Mouse (Mus musculus) liver, postnatal 0 days (tissue): ENCODE measurements around the gene Hoxb4. TPM values are rescaled to one million over a fixed set of nuclear protein-coding genes. Genes with fewer than 3 reads are reported as not detected.

Source experiments
- ATAC-seq: fragments of 200-750 bp; cut with Nextera tagmentation; 2 replicates; pipeline ENCODE4 v1.8.0; 2017; ENCODE audit warnings: mild to moderate bottlenecking, moderate library complexity
- DNase-seq: peaks from one replicate; pipeline ENCODE4 v3.0.0-alpha.2; 2016
- H3K27ac ChIP-seq: fragments of 300-500 bp; sonication (generic); 2 replicates; pipeline ENCODE4 v1.5.1; 2014; ENCODE audit warnings: antibody characterized with exemption, moderate library complexity, mild to moderate bottlenecking, low read depth
- H3K27me3 ChIP-seq: fragments of 300-500 bp; sonication (generic); 2 replicates; pipeline ENCODE4 v1.6.1; 2014; ENCODE audit warnings: low read length, control low read depth, mixed read lengths; ENCODE audit not compliant: insufficient read depth
- H3K36me3 ChIP-seq: fragments of 300-500 bp; sonication (generic); replicated peaks from 2 replicates; pipeline ENCODE4 v1.6.1; 2014; ENCODE audit warnings: mild to moderate bottlenecking, control low read depth, low read length, moderate library complexity, mixed read lengths; ENCODE audit not compliant: insufficient read depth
- H3K4me1 ChIP-seq: fragments of 300-500 bp; sonication (generic); 2 replicates; pipeline ENCODE4 v1.6.1; 2014; ENCODE audit warnings: antibody characterized with exemption, mild to moderate bottlenecking, control low read depth; ENCODE audit not compliant: insufficient read depth
- H3K4me2 ChIP-seq: fragments of 300-500 bp; sonication (generic); 2 replicates; pipeline ENCODE4 v1.6.1; 2014; ENCODE audit warnings: low read depth, mild to moderate bottlenecking, low read length, moderate library complexity, mixed read lengths
- H3K4me3 ChIP-seq: fragments of 300-500 bp; sonication (generic); 2 replicates; pipeline ENCODE4 v1.5.1; 2014; ENCODE audit warnings: low read depth, low read length
- H3K9ac ChIP-seq: fragments of 300-500 bp; sonication (generic); replicated peaks from 2 replicates; pipeline ENCODE4 v1.6.1; 2014; ENCODE audit warnings: mild to moderate bottlenecking, moderate library complexity
- H3K9me3 ChIP-seq: fragments of 300-500 bp; sonication (generic); 2 replicates; pipeline ENCODE4 v1.6.1; 2016; ENCODE audit warnings: mild to moderate bottlenecking, control low read depth, low read length, mixed read lengths
- CTCF ChIP-seq: sonication (generic); IDR thresholded peaks from 2 replicates; pipeline ENCODE4 v1.5.1; 2016; ENCODE audit warnings: antibody characterized with exemption, low read depth
- EP300 ChIP-seq: IDR thresholded peaks from 2 replicates; pipeline ENCODE4 v1.6.1; 2016; ENCODE audit warnings: antibody characterized with exemption, low read depth, mild to moderate bottlenecking
- WGBS: fragments of 180-500 bp; shearing (Covaris S2); extraction: QIAGEN DNeasy Blood & Tissue Kit; methylation state at CpG from one replicate; pipeline ENCODE4 v1.1.7; 2014; ENCODE audit not compliant: insufficient replicate concordance; 5-methylcytosine and 5-hydroxymethylcytosine counted together
- polyA plus RNA-seq: library from polyadenylated mRNA; unstranded; fragments of >200 nt; fragmentation: Nextera tagmentation; extraction: Ambion mirVana; gene quantifications from 2 replicates; pipeline ENCODE4 v1.2.1, GENCODE M21; 2015

The Hoxb4 gene
- polyA plus RNA-seq, 1 experiment from 2014 or later: 0.27 TPM

DNA sequence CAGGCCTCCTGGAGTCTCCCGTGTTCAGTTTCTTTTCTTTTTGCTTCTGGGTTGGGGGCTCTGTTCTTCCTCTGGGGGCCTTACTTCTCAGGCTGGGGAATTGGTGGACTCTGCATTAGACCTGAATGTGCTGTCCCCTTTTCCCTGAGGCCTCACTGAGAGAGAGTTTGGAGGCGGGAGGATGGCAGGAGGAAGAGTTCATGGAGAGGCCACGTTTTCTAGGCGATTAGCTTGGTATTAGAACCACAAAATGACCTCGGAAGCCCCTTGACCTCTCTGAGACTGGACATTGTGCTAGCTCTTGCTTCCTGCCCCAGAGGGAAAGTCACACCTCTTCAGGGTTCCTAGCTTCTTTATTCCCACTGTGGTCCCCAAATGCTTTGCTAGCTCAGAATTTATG, 6.1 kb downstream of the Hoxb4 start:
- H3K36me3 ChIP-seq: no peaks in the 10 kb centered on the region
- H3K9ac ChIP-seq: no peak overlapping the region
- 20% methylated on average over 5 of the region's 5 CpGs for WGBS
- no peak overlapping the region for H3K4me3 ChIP-seq
- TF ChIP-seq EP300: no peak
- TF ChIP-seq CTCF: no peak
- H3K9me3 ChIP-seq: no peaks in the 10 kb centered on the region
- H3K4me2 ChIP-seq: no peak overlapping the region
- DNase-seq (no peak), ATAC-seq (no peak)
- peaks cover 64% of the 10 kb centered on the region for H3K27me3 ChIP-seq
- H3K27ac ChIP-seq: no peak overlapping the region
- H3K4me1 ChIP-seq: no peaks in the 10 kb centered on the region

DNA sequence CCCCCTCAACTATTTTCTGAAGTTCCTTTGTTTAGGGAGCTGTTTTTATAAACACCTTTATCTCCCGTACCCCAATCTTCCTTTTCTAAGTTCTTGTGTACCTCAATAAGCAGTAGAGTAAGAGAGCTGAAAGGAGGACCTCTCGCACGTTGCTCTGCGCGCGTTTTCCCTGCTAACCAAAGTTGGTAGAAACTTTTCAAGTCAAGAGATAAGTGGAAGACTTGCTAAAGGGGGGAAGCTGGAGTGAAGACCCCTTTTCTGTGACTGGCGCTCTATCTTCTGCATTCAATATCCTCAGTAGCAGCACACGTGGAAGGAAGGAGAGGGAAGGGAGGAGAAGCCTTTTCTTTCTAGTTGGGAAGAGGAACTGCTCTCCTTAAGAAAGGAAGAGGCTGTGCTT, 6.9 kb downstream of the Hoxb4 start:
- Histone ChIP-seq H3K36me3 (no peaks in the 10 kb centered on the region), H3K4me2 (no peak overlapping the region), H3K9ac (no peak overlapping the region), H3K4me1 (no peaks in the 10 kb centered on the region), H3K27me3 (peaks cover 63% of the 10 kb centered on the region), H3K9me3 (no peaks in the 10 kb centered on the region), H3K4me3 (no peak overlapping the region), H3K27ac (no peak overlapping the region)
- DNase-seq: no peak
- ATAC-seq: no peak
- WGBS: 39% methylated on average over 8 of the region's 8 CpGs
- TF ChIP-seq CTCF (no peak), EP300 (no peak)

DNA sequence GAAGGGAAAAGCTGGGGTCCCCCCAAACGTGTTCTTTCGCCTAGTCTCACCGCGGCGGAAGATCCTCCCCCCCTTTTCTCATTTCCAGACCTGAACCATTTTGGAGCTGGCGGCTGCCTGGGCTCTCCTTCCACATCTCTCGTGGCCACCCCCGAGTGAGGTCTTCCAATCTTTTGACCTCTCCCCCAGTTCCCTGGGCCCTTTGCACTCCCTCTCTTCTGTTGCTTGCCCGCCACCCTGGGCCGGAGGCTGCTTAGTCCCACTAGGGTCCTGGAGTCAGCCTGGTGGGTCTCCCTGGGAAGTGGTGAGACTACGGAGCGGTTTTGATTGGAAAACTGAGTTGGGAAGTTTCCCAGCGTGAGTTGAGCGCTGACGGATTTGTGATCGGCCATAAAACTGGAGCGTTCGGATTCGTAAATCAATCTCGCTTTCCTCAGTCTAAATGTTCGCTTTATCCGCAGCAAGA, 7.7 kb downstream of the Hoxb4 start:
- no peak for TF ChIP-seq CTCF
- no peak for TF ChIP-seq EP300
- Histone ChIP-seq H3K36me3 (no peaks in the 10 kb centered on the region), H3K4me1 (no peaks in the 10 kb centered on the region), H3K4me2 (no peak overlapping the region), H3K27ac (no peak overlapping the region), H3K9ac (no peak overlapping the region), H3K4me3 (no peak overlapping the region), H3K27me3 (peaks cover 62% of the 10 kb centered on the region), H3K9me3 (no peaks in the 10 kb centered on the region)
- 50% methylated on average over 22 of the region's 22 CpGs for WGBS
- ATAC-seq: no peak
- no peak for DNase-seq

DNA sequence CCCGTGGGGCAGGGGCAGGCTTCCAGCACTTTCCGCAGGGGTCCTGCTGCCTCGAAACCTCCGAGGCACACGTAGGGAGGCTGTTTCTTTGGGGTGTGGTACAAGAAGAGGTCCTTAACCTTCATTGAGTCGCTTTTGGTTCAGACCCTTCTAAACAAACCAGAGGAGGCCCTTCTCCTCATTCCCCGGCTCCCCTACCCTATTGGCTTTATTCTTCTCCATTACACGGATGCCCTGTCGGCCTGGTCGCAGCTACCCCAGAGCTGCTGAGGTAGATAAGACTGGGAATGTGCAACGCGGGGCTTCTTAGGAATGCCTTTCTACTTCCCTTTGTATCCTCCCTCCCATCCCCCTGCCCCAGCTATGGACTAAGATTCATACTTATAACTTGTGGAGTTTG, 8.6 kb downstream of the Hoxb4 start:
- Histone ChIP-seq H3K27ac (no peak overlapping the region), H3K9ac (no peak overlapping the region), H3K36me3 (no peaks in the 10 kb centered on the region), H3K27me3 (peaks cover 65% of the 10 kb centered on the region), H3K4me3 (no peak overlapping the region), H3K4me2 (no peak overlapping the region), H3K9me3 (no peaks in the 10 kb centered on the region), H3K4me1 (no peaks in the 10 kb centered on the region)
- DNase-seq (no peak), ATAC-seq (no peak)
- WGBS: 52% methylated on average over 12 of the region's 12 CpGs
- TF ChIP-seq EP300: no peak
- TF ChIP-seq CTCF: no peak

DNA sequence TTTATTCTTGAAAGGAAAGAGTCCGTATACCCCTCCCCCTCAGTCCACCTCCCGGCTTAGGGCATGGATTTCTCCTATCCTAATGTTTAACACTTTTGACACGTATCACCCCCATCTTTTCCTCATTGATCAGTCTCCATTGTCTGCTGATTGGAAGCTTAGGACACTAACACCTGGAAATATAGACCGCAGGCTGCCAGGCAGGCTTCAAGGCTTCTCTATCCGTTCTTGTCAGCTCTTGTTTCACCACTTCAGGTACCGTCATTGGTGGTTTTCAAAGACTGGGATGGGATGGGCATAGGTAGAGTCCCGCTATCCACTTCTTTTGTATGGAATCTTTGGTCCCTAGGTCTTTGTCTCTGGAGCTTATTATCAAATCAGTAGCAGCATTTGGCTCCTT, 9.1 kb downstream of the Hoxb4 start:
- H3K27me3 ChIP-seq: peaks cover 69% of the 10 kb centered on the region
- no peak for DNase-seq
- no peaks in the 10 kb centered on the region for H3K9me3 ChIP-seq
- WGBS: 60% methylated on average over 7 of the region's 7 CpGs
- TF ChIP-seq EP300 (no peak), CTCF (no peak)
- no peak overlapping the region for H3K4me2 ChIP-seq
- H3K9ac ChIP-seq: no peak overlapping the region
- no peak overlapping the region for H3K27ac ChIP-seq
- ATAC-seq: no peak
- H3K36me3 ChIP-seq: no peaks in the 10 kb centered on the region
- no peak overlapping the region for H3K4me3 ChIP-seq
- H3K4me1 ChIP-seq: no peaks in the 10 kb centered on the region

DNA sequence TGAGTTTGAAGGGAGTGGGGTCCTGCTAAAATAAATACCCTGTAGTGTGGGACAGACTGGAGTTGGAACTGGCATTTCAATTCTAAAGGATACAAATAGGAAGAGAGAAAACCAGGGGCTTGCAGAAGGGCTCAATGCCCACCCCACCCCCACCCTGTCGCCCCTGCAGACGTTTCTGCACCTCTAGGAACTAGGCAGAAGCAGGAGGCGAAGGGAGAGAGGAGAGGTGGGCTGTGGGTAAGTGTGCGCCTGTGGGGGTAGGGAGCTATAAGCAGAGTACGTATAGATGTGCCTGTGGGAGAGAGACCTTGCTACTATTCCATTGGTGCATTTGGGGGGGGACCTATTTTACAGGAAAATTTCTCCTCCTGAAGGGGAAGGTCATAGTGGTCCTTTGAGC, 9.7 kb downstream of the Hoxb4 start:
- TF ChIP-seq CTCF (no peak), EP300 (no peak)
- H3K4me1 ChIP-seq: 0 out of 2 replicates have a peak, but pooled peaks cover 1% of the 10 kb centered on the region
- ATAC-seq (no peak), DNase-seq (no peak)
- H3K9ac ChIP-seq: no peak overlapping the region
- H3K4me3 ChIP-seq: no peak overlapping the region
- peaks cover 75% of the 10 kb centered on the region for H3K27me3 ChIP-seq
- no peak overlapping the region for H3K27ac ChIP-seq
- 35% methylated on average over 5 of the region's 5 CpGs for WGBS
- no peak overlapping the region for H3K4me2 ChIP-seq
- no peaks in the 10 kb centered on the region for H3K36me3 ChIP-seq
- H3K9me3 ChIP-seq: no peaks in the 10 kb centered on the region

DNA sequence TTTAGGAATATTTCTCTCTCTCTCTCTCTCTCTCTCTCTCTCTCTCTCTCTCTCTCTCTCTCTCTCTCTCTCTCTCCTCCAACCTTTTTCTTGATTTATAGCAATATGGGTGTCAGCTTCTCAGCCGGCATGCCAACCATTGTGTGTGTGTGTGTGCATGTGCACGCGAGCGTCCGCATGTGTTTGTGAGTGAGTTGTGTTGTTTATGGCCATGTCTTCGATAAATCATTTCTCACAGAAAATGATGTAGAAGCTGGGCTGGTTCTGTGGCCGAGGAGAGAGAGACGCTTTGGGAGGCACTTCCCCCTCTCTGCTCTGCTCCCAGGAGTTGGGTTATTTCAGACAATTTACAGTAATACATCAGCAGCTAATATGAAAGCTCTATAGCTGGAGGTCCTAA, 10.5 kb downstream of the Hoxb4 start:
- Histone ChIP-seq H3K9ac (no peak overlapping the region), H3K4me3 (no peak overlapping the region), H3K4me1 (0 out of 2 replicates have a peak, but pooled peaks cover 3% of the 10 kb centered on the region), H3K27me3 (peaks cover 83% of the 10 kb centered on the region), H3K9me3 (no peaks in the 10 kb centered on the region), H3K27ac (no peak overlapping the region), H3K4me2 (no peak overlapping the region), H3K36me3 (no peaks in the 10 kb centered on the region)
- no peak for ATAC-seq
- DNase-seq: no peak
- 39% methylated on average over 8 of the region's 8 CpGs for WGBS
- TF ChIP-seq EP300 (no peak), CTCF (no peak)
